Mouse (Mus musculus): ENCODE measurements around the gene Cracr2b. TPM values are rescaled to one million over a fixed set of nuclear protein-coding genes. Genes with fewer than 3 reads are reported as not detected.

Gene Cracr2b
- polyA plus RNA-seq, 1 experiment = 20.7 TPM

- Histone ChIP-seq H3K4me3 (replicated peaks; ENCODE audit: control insufficient read depth, low read depth, low read length) (no peak overlapping the region), H3K27ac (ENCODE audit: control insufficient read depth, insufficient read depth, low read depth, low read length, poor library complexity) (no peak overlapping the region)
These were observed 24.4 kb upstream of the Cracr2b start for GRCm38 (mm10) chr7:141436523-141436892.

DNA sequence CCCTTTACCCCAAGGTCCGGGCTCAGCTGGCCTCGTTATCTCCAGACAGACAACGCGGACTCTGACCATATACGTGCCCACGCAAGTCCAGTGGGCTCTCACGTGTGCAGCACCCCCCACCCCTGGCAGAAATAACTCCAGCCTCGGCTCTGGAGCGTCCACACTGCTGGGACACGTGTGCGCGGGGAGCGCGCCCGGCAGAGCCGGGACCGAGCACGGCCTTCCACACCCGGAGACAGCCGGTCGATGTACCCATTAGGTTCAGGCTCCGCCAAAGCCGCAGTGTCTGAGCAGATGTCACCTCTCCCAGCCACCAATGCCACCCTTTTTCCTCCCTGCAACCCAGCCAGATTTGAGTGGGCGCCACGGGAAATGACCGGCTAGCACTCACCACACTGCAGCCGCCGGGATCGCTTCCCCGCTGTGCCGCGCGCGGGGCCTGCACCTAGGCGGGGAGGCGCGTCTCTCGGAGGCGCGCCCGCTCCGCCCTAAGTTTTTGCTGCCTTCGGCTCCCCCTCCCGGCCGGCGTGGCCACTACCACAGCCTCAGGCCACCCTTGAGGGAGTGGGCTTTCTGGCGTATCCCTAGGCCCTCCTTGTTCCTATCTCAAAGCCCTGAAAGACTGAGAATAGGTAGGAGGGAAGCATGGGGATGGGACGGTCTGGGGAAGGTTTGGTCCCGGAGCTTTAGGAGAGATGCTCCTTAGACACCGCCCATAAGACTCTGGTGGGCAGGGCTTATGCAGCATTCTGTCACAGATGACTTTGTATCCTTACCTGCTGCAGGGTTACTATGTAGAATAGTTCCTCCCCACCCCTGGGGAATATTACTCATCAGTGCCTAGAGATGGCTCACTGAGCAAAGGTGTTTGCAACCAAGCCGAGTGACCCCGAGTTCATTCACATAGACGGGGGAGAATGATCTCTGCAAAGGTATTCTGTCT lies 23.4 kb upstream of the Cracr2b start, which contains the start of gene Slc25a22:
TSS of gene Slc25a22 (minus strand) at position 715 of the 943 bp plus-strand sequence.
- WGBS = 7% methylated on average over 53 of the region's 53 CpGs
- Histone ChIP-seq H3K27ac (ENCODE audit: control insufficient read depth, insufficient read depth, low read depth, low read length, poor library complexity) (peak within 1 kb of the TSS; percentile 70), H3K4me3 (replicated peaks; ENCODE audit: control insufficient read depth, low read depth, low read length) (peak within 1 kb of the TSS; percentile 94), H3K4me1 (ENCODE audit: control insufficient read depth, insufficient read depth, low read length) (peaks cover 4% of the 10 kb centered on the region)
- TF ChIP-seq POLR2A (IDR thresholded peaks at IDR 0.05; ENCODE audit: borderline replicate concordance, control insufficient read depth, low read depth, low read length) (peak; percentile 62; the same call in 1 of the 2 replicates), CTCF (IDR thresholded peaks at IDR 0.05; ENCODE audit: control insufficient read depth, insufficient read depth, low read length) (peak; percentile 50; the same call in 1 of the 2 replicates)

More at GRCm38 (mm10) chr7:141436523-141436892, 24.4 kb upstream of the Cracr2b start:
- peaks cover 4% of the 10 kb centered on the region for H3K4me1 ChIP-seq (ENCODE audit: control insufficient read depth, insufficient read depth, low read length)
- 24% methylated on average over 2 of the region's 2 CpGs for WGBS
- TF ChIP-seq CTCF (IDR thresholded peaks at IDR 0.05; ENCODE audit: control insufficient read depth, insufficient read depth, low read length) = no peak
- no peak for TF ChIP-seq POLR2A (IDR thresholded peaks at IDR 0.05; ENCODE audit: borderline replicate concordance, control insufficient read depth, low read depth, low read length)

DNA sequence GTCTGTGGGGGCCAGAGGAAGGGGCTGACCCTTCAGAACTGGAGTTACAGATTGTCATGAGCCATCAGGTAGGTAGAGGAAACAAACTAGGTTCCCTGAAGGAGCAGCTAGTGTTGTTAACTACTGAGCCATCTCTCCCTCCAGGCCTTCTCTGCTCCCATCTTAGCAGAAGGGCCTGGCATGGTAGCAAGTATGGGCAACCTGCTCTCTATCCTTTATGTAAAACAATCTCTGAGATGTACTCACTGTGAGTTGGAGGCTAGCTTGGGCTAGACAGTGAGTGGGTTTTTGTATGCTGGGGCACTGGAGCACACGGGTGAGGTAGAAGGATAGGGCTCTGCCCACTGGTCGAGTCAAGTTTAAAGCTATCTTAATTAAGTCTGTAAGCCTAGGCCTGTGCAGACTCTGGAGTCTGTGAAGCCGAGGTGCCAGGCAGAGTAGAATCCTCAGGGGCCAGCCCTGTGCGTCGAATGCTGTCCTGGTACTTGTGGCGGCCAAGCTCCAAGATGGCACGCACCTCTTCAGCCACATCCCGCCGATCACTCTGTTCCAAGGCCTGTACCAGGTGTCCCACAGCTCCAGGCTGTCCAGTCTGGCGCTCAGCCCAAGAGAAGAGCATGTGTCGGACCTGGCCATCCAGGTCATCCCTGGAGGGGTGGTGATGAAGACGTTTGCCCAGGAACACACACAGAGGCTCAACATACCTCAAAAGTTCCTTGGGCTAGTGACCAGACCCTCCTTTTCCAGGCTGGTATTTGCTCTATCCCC lies 22.5 kb upstream of the Cracr2b start:
- TF ChIP-seq CTCF (IDR thresholded peaks at IDR 0.05; ENCODE audit: control insufficient read depth, insufficient read depth, low read length) = no peak
- H3K27ac ChIP-seq (ENCODE audit: control insufficient read depth, insufficient read depth, low read depth, low read length, poor library complexity) = no peak overlapping the region
- 89% methylated on average over 12 of the region's 12 CpGs for WGBS
- peaks cover 6% of the 10 kb centered on the region for H3K4me1 ChIP-seq (ENCODE audit: control insufficient read depth, insufficient read depth, low read length)
- H3K4me3 ChIP-seq (replicated peaks; ENCODE audit: control insufficient read depth, low read depth, low read length) = no peak overlapping the region

DNA sequence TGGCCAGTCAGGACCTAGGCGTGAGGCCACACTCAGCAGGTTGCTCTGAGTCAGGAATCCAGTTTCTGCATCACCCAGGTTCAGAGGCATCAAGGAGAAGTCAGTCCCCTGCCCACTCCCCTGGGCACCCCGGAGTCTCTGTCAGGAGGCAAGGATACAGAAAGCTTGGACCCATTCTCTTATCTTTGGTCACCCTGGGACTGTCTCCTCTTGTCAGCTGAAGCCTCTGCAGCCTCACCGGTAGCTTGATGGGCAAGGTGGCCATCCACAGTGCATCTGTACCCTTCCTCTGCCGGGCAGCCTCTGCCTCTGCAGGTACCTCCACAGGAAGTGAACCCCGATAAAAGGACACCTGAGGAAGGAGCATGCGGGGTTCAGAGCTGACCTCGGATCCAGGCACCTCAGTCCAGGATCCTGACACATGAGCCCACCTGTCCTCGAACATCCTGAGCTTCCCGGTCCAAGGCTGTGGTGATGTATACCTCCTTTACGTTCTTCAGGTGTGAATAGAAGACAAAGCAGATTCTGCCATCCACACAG lies 21.7 kb upstream of the Cracr2b start:
- peaks cover 6% of the 10 kb centered on the region for H3K4me1 ChIP-seq (ENCODE audit: control insufficient read depth, insufficient read depth, low read length)
- WGBS = 97% methylated on average over 10 of the region's 10 CpGs

GRCm38 (mm10) chr7:141439811-141440210 lies 21.1 kb upstream of the Cracr2b start:
- peaks cover 5% of the 10 kb centered on the region for H3K4me1 ChIP-seq (ENCODE audit: control insufficient read depth, insufficient read depth, low read length)
- TF ChIP-seq POLR2A (IDR thresholded peaks at IDR 0.05; ENCODE audit: borderline replicate concordance, control insufficient read depth, low read depth, low read length) = no peak
- TF ChIP-seq CTCF (IDR thresholded peaks at IDR 0.05; ENCODE audit: control insufficient read depth, insufficient read depth, low read length) = no peak
- no peak overlapping the region for H3K4me3 ChIP-seq (replicated peaks; ENCODE audit: control insufficient read depth, low read depth, low read length)
- WGBS = 96% methylated on average over 11 of the region's 11 CpGs
- H3K27ac ChIP-seq (ENCODE audit: control insufficient read depth, insufficient read depth, low read depth, low read length, poor library complexity) = no peak overlapping the region

More for the DNA sequence above, 21.7 kb upstream of the Cracr2b start:
- no peak for TF ChIP-seq CTCF (IDR thresholded peaks at IDR 0.05; ENCODE audit: control insufficient read depth, insufficient read depth, low read length)
- TF ChIP-seq POLR2A (IDR thresholded peaks at IDR 0.05; ENCODE audit: borderline replicate concordance, control insufficient read depth, low read depth, low read length) = no peak
- no peak overlapping the region for H3K4me3 ChIP-seq (replicated peaks; ENCODE audit: control insufficient read depth, low read depth, low read length)
- H3K27ac ChIP-seq (ENCODE audit: control insufficient read depth, insufficient read depth, low read depth, low read length, poor library complexity) = no peak overlapping the region

- H3K4me1 ChIP-seq (ENCODE audit: control insufficient read depth, insufficient read depth, low read length) = peaks cover 5% of the 10 kb centered on the region
These were observed 20.3 kb upstream of the Cracr2b start for GRCm38 (mm10) chr7:141440613-141441012.

DNA sequence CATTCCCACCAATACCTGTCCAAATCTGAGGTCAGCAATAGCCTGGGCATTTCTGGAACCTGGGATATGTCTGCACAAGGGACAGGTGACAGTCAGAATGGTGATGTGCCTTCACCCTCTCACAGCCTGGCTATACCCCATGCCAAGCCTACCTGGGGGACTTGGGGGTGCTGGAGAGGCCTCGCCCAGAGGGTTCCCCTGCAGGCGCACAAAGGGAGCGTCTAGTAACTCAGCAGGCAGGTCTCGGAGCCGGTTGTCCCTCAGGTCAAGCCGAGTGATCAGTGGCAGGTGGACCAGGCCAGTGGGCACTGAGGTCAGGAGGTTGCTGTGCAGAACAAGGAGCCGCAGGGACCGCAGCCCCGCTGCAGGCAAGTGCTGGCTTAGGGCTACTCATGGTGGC lies 19.4 kb upstream of the Cracr2b start:
- TF ChIP-seq CTCF (IDR thresholded peaks at IDR 0.05; ENCODE audit: control insufficient read depth, insufficient read depth, low read length) = no peak
- no peak for TF ChIP-seq POLR2A (IDR thresholded peaks at IDR 0.05; ENCODE audit: borderline replicate concordance, control insufficient read depth, low read depth, low read length)

More at GRCm38 (mm10) chr7:141440613-141441012, 20.3 kb upstream of the Cracr2b start:
- Histone ChIP-seq H3K4me3 (replicated peaks; ENCODE audit: control insufficient read depth, low read depth, low read length) (no peak overlapping the region), H3K27ac (ENCODE audit: control insufficient read depth, insufficient read depth, low read depth, low read length, poor library complexity) (no peak overlapping the region)
- WGBS = 27% methylated on average over 6 of the region's 6 CpGs
- TF ChIP-seq CTCF (IDR thresholded peaks at IDR 0.05; ENCODE audit: control insufficient read depth, insufficient read depth, low read length) (peak; percentile 77), POLR2A (IDR thresholded peaks at IDR 0.05; ENCODE audit: borderline replicate concordance, control insufficient read depth, low read depth, low read length) (no peak)

More for the DNA sequence above, 19.4 kb upstream of the Cracr2b start:
- Histone ChIP-seq H3K27ac (ENCODE audit: control insufficient read depth, insufficient read depth, low read depth, low read length, poor library complexity) (no peak overlapping the region), H3K4me3 (replicated peaks; ENCODE audit: control insufficient read depth, low read depth, low read length) (no peak overlapping the region), H3K4me1 (ENCODE audit: control insufficient read depth, insufficient read depth, low read length) (peaks cover 2% of the 10 kb centered on the region; the same call in 1 of the 2 replicates)
- WGBS = 95% methylated on average over 9 of the region's 9 CpGs
